Mouse (Mus musculus) spleen, adult 2 months (tissue): Measurements from ENCODE around the gene Alkbh5. TPM values are rescaled to one million over a fixed set of nuclear protein-coding genes. Genes with fewer than 3 reads are reported as not detected.

ENCODE experiments used
- DNase-seq, 2 experiments: peaks; one replicate each; pipeline versions ENCODE4 v3.0.0 to v3.0.0-alpha.2; 2012 to 2021; ENCODE audit warnings: low spot score in 2 of 2, low read depth in 1 of 2
- H3K27ac ChIP-seq: fragments of 200-500 bp; 2 replicates; pipeline ENCODE4 v1.5.1; 2012; ENCODE audit warnings: low read length, inconsistent platforms; ENCODE audit not compliant: insufficient read depth
- H3K27me3 ChIP-seq: fragments of 200-500 bp; 2 replicates; pipeline ENCODE4 v1.6.1; 2012; ENCODE audit warnings: mild to moderate bottlenecking, moderate library complexity, low read length, inconsistent platforms; ENCODE audit not compliant: control insufficient read depth, insufficient read depth
- H3K36me3 ChIP-seq: fragments of 200-500 bp; 2 replicates; pipeline ENCODE4 v1.6.1; 2012; ENCODE audit warnings: mild to moderate bottlenecking, low read length, inconsistent platforms; ENCODE audit not compliant: control insufficient read depth, insufficient read depth
- H3K4me1 ChIP-seq: fragments of 200-500 bp; 2 replicates; pipeline ENCODE4 v1.6.1; 2011; ENCODE audit warnings: inconsistent platforms; ENCODE audit not compliant: control insufficient read depth, insufficient read depth, insufficient read length
- H3K4me3 ChIP-seq: fragments of 200-500 bp; 2 replicates; pipeline ENCODE4 v1.5.1; 2011; ENCODE audit warnings: mild to moderate bottlenecking, inconsistent platforms; ENCODE audit not compliant: insufficient read depth, insufficient read length; ENCODE audit errors: extremely low read depth
- CTCF ChIP-seq: fragments of 200-500 bp; IDR thresholded peaks from 2 replicates; pipeline ENCODE4 v1.5.1; 2011; ENCODE audit warnings: mild to moderate bottlenecking, inconsistent platforms; ENCODE audit not compliant: insufficient read depth, insufficient read length, insufficient replicate concordance; ENCODE audit errors: extremely low read depth
- POLR2A ChIP-seq: fragments of 200-500 bp; IDR thresholded peaks from 2 replicates; pipeline ENCODE4 v1.6.1; 2011; ENCODE audit warnings: low read depth, low read length, inconsistent platforms
- WGBS: fragments of 180-500 bp; shearing (Covaris S2); methylation state at CpG from one replicate; pipeline ENCODE4 v1.1.7; 2018; 5-methylcytosine and 5-hydroxymethylcytosine counted together
- polyA plus RNA-seq: library from polyadenylated mRNA; depleted of rRNA; stranded (reverse); fragments of >200 nt; gene quantifications from 2 replicates; pipeline ENCODE4 v1.2.3, GENCODE M21; 2012

Alkbh5 gene
- polyA plus RNA-seq, 1 experiment, result 15.0 TPM

DNA sequence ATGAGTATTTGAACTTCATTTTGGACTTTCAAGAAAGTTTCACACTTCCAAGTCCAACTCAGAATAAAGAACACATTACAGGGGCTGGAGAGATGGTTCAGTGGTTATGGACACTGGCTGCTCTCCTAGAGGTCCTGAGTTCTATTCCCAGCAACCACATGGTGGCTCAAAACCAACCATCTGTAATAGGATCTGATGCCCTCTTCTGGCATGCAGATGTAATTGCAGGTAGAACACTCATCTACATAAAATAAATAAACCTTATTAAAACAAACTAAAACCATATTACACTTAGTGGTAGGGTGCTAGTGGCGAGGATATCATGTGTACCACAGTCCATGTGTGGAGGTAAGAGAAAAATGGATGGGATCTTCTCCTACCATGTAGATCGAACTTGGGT lies 23.7 kb upstream of the Alkbh5 start:
- Histone ChIP-seq H3K4me1 (no peaks in the 10 kb centered on the region), H3K36me3 (no peaks in the 10 kb centered on the region), H3K4me3 (no peak overlapping the region), H3K27me3 (peaks cover 4% of the 10 kb centered on the region; the same call in 1 of the 2 replicates), H3K27ac (no peak overlapping the region)
- no peak for TF ChIP-seq CTCF
- no peak for TF ChIP-seq POLR2A
- 80% methylated on average over 2 of the region's 2 CpGs for WGBS
- no peak for DNase-seq

DNA sequence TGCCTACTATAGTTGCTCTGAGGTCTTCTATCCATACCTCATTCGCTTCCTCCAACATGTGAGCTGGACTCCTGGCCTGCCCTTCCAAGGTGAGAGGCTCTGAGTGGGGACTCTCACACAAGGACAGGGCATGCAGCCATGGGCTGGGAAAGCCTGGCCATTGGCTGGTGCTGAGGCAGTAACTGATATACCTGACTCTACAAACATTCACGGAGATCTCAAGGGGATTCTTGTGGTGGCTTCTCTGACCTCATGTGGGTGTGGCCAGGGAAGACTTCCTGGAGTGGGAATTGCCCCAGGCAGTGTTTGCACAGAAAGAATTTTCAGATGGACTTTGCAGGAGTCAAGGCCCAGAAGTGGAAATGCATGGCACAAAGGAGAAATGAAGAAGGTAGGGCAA lies 21.2 kb upstream of the Alkbh5 start:
- no peaks in the 10 kb centered on the region for H3K36me3 ChIP-seq
- WGBS, result 79% methylated on average over 2 of the region's 2 CpGs
- H3K27ac ChIP-seq, result no peak overlapping the region
- no peak for TF ChIP-seq POLR2A
- TF ChIP-seq CTCF, result no peak
- no peak overlapping the region for H3K4me3 ChIP-seq
- H3K4me1 ChIP-seq, result no peaks in the 10 kb centered on the region
- H3K27me3 ChIP-seq, result no peaks in the 10 kb centered on the region
- no peak for DNase-seq

- no peak overlapping the region for H3K27ac ChIP-seq
- H3K4me3 ChIP-seq, result no peak overlapping the region
- no peak for DNase-seq
- WGBS, result 71% methylated on average over 4 of the region's 4 CpGs
- H3K27me3 ChIP-seq, result no peaks in the 10 kb centered on the region
- TF ChIP-seq CTCF (no peak), POLR2A (no peak)
- no peaks in the 10 kb centered on the region for H3K36me3 ChIP-seq
- H3K4me1 ChIP-seq, result no peaks in the 10 kb centered on the region
Measured at GRCm38 (mm10) chr11:60518305-60518704, 17.9 kb upstream of the Alkbh5 start.

- no peak overlapping the region for H3K27ac ChIP-seq
- no peaks in the 10 kb centered on the region for H3K4me1 ChIP-seq
- TF ChIP-seq CTCF, result no peak
- no peak for TF ChIP-seq POLR2A
- 86% methylated on average over 5 of the region's 5 CpGs for WGBS
- no peaks in the 10 kb centered on the region for H3K36me3 ChIP-seq
- no peak overlapping the region for H3K4me3 ChIP-seq
- no peak for DNase-seq
- no peaks in the 10 kb centered on the region for H3K27me3 ChIP-seq
Measured at GRCm38 (mm10) chr11:60522027-60522426, 14.2 kb upstream of the Alkbh5 start.

DNA sequence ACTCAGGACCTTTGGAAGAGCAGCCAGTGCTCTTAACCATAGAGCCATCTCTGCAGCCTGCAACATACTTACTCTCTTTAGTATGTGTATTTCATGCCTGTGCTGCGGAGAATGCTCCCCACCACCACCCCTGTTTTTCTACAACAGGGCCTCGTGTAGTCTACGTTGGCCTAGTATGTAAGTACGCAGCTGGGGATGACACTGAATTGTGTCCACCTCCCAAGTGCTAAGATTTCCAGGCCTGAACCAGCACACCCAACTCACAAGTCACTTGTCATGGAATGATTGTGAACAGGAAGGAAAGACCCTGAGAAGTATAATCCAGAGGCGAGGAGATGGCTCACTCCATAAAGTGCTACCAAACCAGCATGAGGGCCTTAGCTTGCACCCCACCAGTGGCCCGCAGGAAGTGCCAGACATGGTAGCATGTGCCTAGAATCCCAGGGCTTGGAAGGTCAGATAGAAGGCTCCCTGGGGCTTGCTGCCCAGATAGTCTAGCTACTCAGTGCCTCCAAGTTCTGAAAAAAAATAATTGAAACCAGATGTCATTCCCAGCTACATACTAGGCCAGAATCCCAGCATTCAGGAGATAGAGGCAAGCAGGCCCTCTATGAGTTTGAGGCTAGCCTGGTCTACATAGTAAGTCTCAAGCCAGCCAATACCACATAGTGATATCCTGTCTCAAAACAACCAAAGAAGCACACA lies 13.4 kb upstream of the Alkbh5 start:
- no peaks in the 10 kb centered on the region for H3K36me3 ChIP-seq
- H3K4me3 ChIP-seq, result no peak overlapping the region
- WGBS, result 91% methylated on average over 6 of the region's 6 CpGs
- H3K27me3 ChIP-seq, result no peaks in the 10 kb centered on the region
- no peaks in the 10 kb centered on the region for H3K4me1 ChIP-seq
- TF ChIP-seq POLR2A (no peak), CTCF (no peak)
- H3K27ac ChIP-seq, result no peak overlapping the region
- no peak for DNase-seq

- TF ChIP-seq POLR2A (no peak), CTCF (no peak)
- no peaks in the 10 kb centered on the region for H3K4me1 ChIP-seq
- no peaks in the 10 kb centered on the region for H3K36me3 ChIP-seq
- no peak overlapping the region for H3K4me3 ChIP-seq
- no peak for DNase-seq
- no peaks in the 10 kb centered on the region for H3K27me3 ChIP-seq
- WGBS, result 89% methylated on average over 4 of the region's 4 CpGs
- H3K27ac ChIP-seq, result no peak overlapping the region
Measured at GRCm38 (mm10) chr11:60526461-60526860, 9.7 kb upstream of the Alkbh5 start.

- peaks cover 5% of the 10 kb centered on the region; the same call in 1 of the 2 replicates for H3K4me1 ChIP-seq
- no peak overlapping the region for H3K4me3 ChIP-seq
- H3K27ac ChIP-seq, result no peak overlapping the region
- DNase-seq, result no peak
- H3K27me3 ChIP-seq, result no peaks in the 10 kb centered on the region
- no peak for TF ChIP-seq POLR2A
- TF ChIP-seq CTCF, result no peak
- 98% methylated on average over 2 of the region's 2 CpGs for WGBS
- no peaks in the 10 kb centered on the region for H3K36me3 ChIP-seq
Measured at GRCm38 (mm10) chr11:60535676-60536075, 505 bp upstream of the Alkbh5 start.
